Mouse (Mus musculus) myocyte (in vitro differentiated cells): ENCODE results near the gene Garnl3.

ENCODE experiments used
- CEBPB ChIP-seq: IDR thresholded peaks from 2 replicates; pipeline ENCODE4 v1.6.1; 2011; ENCODE audit warnings: mild to moderate bottlenecking, moderate library complexity; ENCODE audit not compliant: poor library complexity, insufficient read depth, severe bottlenecking
- E2F4 ChIP-seq: IDR thresholded peaks from one replicate; pipeline ENCODE4 v1.6.1; 2011; ENCODE audit warnings: mild to moderate bottlenecking, control low read depth, moderate library complexity; ENCODE audit not compliant: insufficient read depth
- MAX ChIP-seq: IDR thresholded peaks from one replicate; pipeline ENCODE4 v1.6.1; 2011; ENCODE audit warnings: low read depth, mild to moderate bottlenecking, control low read depth
- POLR2A ChIP-seq: IDR thresholded peaks from one replicate; pipeline ENCODE4 v1.6.1; 2011; ENCODE audit warnings: low read depth, mild to moderate bottlenecking, control low read depth, moderate library complexity; ENCODE audit not compliant: insufficient read length
- POLR2AphosphoS2 ChIP-seq: IDR thresholded peaks from one replicate; pipeline ENCODE4 v1.6.1; 2011; ENCODE audit warnings: low read depth, control low read depth; ENCODE audit not compliant: insufficient read length
- SRF ChIP-seq: IDR thresholded peaks from one replicate; pipeline ENCODE4 v1.6.1; 2011; ENCODE audit warnings: low read depth; ENCODE audit not compliant: control insufficient read depth, insufficient read length
- TCF12 ChIP-seq: IDR thresholded peaks from one replicate; pipeline ENCODE4 v1.6.1; 2011; ENCODE audit warnings: mild to moderate bottlenecking, control low read depth; ENCODE audit not compliant: poor library complexity, insufficient read depth, severe bottlenecking
- USF1 ChIP-seq: IDR thresholded peaks from one replicate; pipeline ENCODE4 v1.6.1; 2011; ENCODE audit warnings: low read depth, mild to moderate bottlenecking, control low read depth, moderate library complexity

DNA sequence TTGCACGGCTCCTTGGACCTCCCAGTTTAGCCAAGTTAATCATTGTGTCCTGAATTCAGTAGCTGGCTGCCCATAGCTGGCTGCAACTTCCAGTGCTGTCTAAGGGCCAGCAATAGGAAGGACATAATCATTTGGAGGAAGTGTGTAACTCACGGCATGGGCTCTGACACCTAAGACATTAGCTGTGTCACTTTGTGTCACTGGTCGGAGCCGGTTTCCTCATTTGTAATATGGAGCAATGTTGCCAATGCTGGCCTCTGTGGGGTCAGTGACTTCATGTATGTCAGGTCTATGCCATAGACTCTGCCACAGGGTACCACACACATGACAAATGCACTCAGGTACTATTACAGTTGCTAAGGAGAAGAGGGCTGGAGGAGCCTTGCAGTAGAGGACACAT is 171.2 kb downstream of the Garnl3 start:
- TF ChIP-seq POLR2AphosphoS2 (no peak), SRF (no peak), POLR2A (no peak), MAX (no peak), USF1 (no peak), CEBPB (no peak), TCF12 (no peak), E2F4 (no peak)
